Mouse (Mus musculus): ENCODE data around the gene Ccdc141. TPM values are rescaled to one million over a fixed set of nuclear protein-coding genes. Genes with fewer than 3 reads are reported as not detected.

Gene Ccdc141
- total and polyA plus RNA-seq, 3 experiments, result 1.9 to 6.7 (median 5.7) TPM

- DNase-seq, result no peak
These were observed 37.0 kb downstream of the Ccdc141 start for GRCm38 (mm10) chr2:77133407-77133806.

GRCm38 (mm10) chr2:77126939-77127338 is 43.5 kb downstream of the Ccdc141 start:
- DNase-seq, result no peak

- DNase-seq, result no peak
These were observed 52.3 kb downstream of the Ccdc141 start for GRCm38 (mm10) chr2:77118102-77118501.

GRCm38 (mm10) chr2:77114335-77114734 is 56.1 kb downstream of the Ccdc141 start:
- DNase-seq, result no peak

GRCm38 (mm10) chr2:77113867-77114266 is 56.6 kb downstream of the Ccdc141 start:
- no peak for DNase-seq

GRCm38 (mm10) chr2:77113026-77113425 is 57.4 kb downstream of the Ccdc141 start:
- DNase-seq, result no peak

GRCm38 (mm10) chr2:77111095-77111494 is 59.3 kb downstream of the Ccdc141 start:
- no peak for DNase-seq

- DNase-seq, result no peak
These were observed 60.1 kb downstream of the Ccdc141 start for GRCm38 (mm10) chr2:77110365-77110764.

- no peak for DNase-seq
These were observed 60.8 kb downstream of the Ccdc141 start for GRCm38 (mm10) chr2:77109506-77110123.

- no peak for DNase-seq
These were observed 61.9 kb downstream of the Ccdc141 start for GRCm38 (mm10) chr2:77108562-77108961.

GRCm38 (mm10) chr2:77106150-77106549 is 64.3 kb downstream of the Ccdc141 start:
- peak; percentile 54 for DNase-seq

- no peak for DNase-seq
These were observed 65.3 kb downstream of the Ccdc141 start for GRCm38 (mm10) chr2:77105006-77105715.

GRCm38 (mm10) chr2:77102516-77102915 is 67.9 kb downstream of the Ccdc141 start:
- peak; percentile 72 for DNase-seq

GRCm38 (mm10) chr2:77099814-77100213 is 70.6 kb downstream of the Ccdc141 start:
- no peak for DNase-seq

- DNase-seq, result no peak
These were observed 71.7 kb downstream of the Ccdc141 start for GRCm38 (mm10) chr2:77098769-77099168.

GRCm38 (mm10) chr2:77091749-77092148 is 78.7 kb downstream of the Ccdc141 start:
- DNase-seq, result no peak

GRCm38 (mm10) chr2:77085313-77085712 is 85.1 kb downstream of the Ccdc141 start:
- DNase-seq, result no peak

- DNase-seq, result no peak
These were observed 85.8 kb downstream of the Ccdc141 start for GRCm38 (mm10) chr2:77084629-77085028.

- no peak for DNase-seq
These were observed 89.3 kb downstream of the Ccdc141 start for GRCm38 (mm10) chr2:77081156-77081555.

GRCm38 (mm10) chr2:77080657-77081056 is 89.8 kb downstream of the Ccdc141 start:
- no peak for DNase-seq

GRCm38 (mm10) chr2:77078746-77079145 is 91.7 kb downstream of the Ccdc141 start:
- peak; percentile 51 for DNase-seq

GRCm38 (mm10) chr2:77074373-77074772 is 96.1 kb downstream of the Ccdc141 start:
- DNase-seq, result no peak

- DNase-seq, result peak; percentile 32
These were observed 96.5 kb downstream of the Ccdc141 start for GRCm38 (mm10) chr2:77073930-77074329.

GRCm38 (mm10) chr2:77065294-77065693 is 105.1 kb downstream of the Ccdc141 start:
- no peak for DNase-seq
